Mouse (Mus musculus) cortical plate, adult 2 months (tissue): ENCODE results near the gene Rassf3.

Experiments
- CTCF ChIP-seq: fragments of 200-500 bp; IDR thresholded peaks from 2 replicates; pipeline ENCODE4 v1.5.1; 2011; ENCODE audit warnings: mild to moderate bottlenecking, control low read depth, low read length; ENCODE audit not compliant: insufficient read depth; ENCODE audit errors: extremely low read depth
- POLR2A ChIP-seq: fragments of 200-500 bp; IDR thresholded peaks from 2 replicates; pipeline ENCODE4 v1.6.1; 2011; ENCODE audit warnings: mild to moderate bottlenecking, low read length, control low read depth; ENCODE audit not compliant: insufficient read depth; ENCODE audit errors: extremely low read depth

- TF ChIP-seq POLR2A (no peak), CTCF (no peak)
These were observed 50.6 kb downstream of the Rassf3 start for GRCm38 (mm10) chr10:121425506-121426025.
